Mouse (Mus musculus) kidney, postnatal 14 days (tissue): ENCODE data around the gene Elmod3.

Experiments
- DNase-seq: peaks from one replicate; pipeline ENCODE4 v3.0.0; 2022; ENCODE audit warnings: mixed read lengths

The Elmod3 gene

DNA sequence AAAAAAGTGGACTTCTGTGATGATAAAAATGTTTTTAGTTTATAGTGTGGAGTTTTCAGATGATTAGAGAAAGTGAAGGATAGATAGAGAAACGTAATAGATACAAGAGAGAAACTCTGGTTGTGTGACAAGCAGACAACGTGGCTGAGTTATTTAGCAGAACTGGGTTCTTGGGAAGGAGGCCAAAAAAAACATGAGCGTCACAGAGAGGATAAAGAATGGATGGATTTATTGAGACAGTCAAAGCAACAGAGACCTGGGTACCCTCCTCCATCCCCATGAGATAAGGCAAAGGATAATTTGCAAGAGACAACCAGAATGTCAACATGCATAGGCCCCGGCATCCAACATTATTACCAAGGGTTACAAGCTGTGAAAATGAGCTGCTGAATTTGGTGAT lies 12.0 kb upstream of the Elmod3 start:
- no peak for DNase-seq

DNA sequence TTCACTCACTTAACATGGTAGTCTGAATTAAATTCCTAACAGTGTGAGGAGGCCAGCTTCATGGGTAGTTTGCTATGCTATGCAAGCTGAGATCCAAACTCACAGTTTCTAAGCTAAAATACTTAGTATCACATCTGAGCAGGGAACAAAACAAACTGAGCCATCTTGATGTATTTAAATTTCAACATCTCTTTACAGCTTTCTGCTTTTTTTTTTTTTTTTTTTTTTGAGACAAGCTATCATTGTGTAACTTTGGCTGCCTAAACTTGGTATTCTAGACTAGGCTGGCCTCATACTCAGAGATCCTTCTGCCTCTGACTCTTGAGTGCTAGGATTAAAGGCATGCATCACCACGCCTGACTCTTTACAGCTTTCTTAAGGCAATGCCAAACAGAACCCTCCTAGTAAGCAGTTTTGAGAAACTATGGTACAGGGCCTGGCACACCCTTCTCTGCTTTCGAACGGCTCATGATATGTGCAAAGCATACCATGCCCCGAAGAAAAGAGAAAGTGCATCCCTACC lies 10.5 kb upstream of the Elmod3 start:
- no peak for DNase-seq

DNA sequence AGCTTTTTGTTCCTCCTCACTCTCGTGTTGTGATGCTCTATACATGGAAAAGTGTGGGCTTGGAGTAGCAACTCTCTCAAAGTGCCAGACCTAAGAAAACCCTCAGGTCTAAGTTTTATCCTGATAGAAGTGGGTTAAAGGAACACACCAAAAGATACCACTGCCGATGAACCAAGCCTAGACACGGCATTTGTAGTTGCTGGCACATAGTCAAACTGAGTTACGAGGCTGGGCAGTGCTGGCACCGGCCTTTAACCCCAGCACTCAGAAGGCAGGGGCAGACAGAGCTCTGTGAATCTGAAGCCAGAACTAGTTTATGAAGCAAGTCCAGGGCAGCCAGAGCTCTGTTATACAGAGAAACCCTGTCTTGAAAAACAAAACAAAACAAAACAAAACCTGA lies 9.5 kb upstream of the Elmod3 start:
- peak; percentile 73 for DNase-seq

DNA sequence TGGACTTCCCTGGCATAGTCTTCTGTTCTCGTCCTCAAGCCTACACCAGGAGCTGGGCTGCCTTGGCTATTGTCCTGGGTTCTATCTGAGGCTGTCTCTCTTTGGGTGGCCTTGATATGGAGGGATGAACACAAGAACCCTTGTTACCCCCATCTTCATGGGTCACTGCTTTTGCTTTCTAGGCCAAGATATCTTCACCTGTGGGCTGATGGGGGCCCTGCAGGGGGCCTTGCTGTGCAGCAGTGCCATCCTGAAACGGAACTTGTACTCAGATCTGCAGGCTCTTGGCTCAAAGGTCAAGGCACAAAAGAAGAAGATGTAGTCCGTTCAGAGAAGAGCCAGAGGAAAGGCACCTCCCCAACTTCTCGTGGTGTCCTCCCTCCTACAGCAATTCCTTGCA lies 8.8 kb upstream of the Elmod3 start:
- DNase-seq, result peak; percentile 61

DNA sequence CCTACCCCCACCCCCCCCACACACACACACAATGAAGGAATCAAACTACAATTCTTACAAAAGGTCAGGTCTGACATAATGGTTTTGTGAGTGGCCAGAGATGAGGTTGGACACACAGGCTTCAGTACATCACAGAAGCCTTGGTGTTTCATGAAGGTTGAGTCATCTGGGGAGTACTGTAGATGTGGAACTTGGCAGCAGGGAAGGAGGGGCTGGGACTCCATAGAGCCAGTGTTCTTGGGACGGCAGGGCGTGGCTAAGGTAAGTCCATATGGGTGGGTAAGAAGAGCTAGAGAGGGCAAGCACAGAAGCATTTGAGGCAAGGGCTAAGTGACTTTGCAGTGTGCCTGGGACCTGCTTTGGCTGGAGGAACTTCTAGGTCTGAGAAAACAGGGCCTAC lies 5.9 kb upstream of the Elmod3 start:
- no peak for DNase-seq

DNA sequence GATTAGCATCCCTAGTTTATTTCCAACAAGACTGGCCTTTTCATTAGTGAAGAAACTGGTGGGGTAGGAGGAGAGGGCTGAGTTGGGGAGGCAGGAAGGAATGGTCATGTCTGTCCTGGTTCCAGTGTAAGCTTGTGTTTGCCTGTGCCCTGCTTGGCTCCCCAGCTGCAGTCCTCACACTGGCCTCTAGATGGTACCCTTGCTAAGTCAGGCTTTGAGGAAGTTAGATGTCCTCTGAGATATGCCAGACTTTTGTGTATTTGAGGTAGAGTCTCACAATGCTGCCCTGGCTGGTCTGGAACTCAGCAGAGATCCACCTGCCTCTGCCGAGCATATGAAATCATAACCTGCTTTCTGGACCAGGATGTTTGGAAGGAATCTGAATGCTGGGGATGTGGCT lies 3.5 kb upstream of the Elmod3 start:
- DNase-seq, result peak; percentile 89

DNA sequence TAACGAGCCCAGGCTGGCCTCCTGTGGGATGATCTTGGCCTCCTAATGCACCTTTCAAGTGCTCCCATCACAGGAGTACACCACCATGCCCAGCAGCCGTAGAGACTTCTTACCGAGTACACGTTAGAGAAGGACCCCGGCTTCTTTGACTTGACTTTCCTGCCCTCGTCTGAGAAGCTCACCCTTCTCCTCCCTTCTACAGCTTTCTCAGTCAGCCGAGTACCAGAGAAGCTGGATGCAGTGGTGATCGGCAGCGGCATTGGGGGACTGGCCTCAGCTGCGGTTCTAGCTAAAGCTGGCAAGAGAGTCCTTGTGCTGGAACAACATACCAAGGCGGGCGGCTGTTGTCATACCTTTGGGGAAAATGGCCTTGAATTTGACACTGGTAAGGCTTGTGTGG lies 2.6 kb upstream of the Elmod3 start:
- no peak for DNase-seq

DNA sequence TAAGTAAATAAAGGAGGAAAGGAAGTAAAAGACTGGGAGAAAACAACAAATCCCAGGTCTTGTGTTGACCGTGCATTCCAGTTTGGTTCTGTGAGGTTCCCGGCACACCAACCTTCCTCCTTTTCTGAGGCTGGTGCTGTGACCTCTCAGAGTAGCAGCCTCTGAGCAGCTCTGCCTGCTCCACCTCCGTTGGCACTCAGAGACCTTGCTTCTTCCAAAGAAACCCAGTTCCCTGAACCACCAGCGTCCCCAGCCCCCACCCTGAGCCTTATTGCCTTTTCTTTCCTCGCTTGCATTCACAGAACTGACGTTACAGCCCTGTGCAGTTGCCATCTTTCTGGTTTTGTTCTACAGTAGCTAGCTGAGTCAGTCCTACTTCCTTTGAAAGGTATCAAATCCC lies 2.0 kb upstream of the Elmod3 start:
- DNase-seq, result no peak

DNA sequence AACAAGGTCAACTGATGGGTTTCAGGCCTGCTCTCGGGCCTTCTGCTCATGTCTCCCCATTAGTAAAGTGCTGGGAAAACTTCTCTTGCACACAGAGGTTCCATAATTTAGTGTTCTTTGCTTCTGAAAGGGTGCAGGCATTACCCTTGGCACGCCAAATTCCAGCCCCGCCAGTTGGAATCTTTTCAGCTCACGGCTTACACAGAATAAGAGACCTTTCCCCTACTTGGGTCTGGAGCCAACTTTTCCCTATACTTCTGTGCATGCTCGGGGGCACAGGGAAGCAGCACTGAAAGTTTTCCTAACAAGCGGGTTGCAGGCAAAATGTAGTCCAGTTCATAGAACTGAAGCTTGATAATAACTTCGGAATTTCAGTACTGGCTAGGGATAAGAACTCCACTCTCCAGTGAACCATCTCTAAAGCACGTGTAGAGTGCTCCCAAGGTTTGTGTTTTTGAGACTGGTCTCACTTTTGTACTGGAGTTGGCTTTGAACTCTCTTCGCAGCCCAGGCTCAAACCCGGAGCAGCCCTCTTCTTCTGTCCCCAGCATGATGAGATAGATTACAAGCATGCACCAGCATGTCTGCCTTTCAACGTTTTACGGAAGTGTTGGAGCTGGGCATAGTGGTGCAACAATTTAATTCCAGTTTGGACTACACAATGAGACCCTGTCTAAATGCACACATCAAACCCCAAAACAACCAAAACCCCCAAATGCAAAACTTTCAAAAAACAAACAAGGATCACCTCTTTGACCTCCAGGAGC lies 761 bp upstream of the Elmod3 start:
- peak; percentile 80 for DNase-seq

DNA sequence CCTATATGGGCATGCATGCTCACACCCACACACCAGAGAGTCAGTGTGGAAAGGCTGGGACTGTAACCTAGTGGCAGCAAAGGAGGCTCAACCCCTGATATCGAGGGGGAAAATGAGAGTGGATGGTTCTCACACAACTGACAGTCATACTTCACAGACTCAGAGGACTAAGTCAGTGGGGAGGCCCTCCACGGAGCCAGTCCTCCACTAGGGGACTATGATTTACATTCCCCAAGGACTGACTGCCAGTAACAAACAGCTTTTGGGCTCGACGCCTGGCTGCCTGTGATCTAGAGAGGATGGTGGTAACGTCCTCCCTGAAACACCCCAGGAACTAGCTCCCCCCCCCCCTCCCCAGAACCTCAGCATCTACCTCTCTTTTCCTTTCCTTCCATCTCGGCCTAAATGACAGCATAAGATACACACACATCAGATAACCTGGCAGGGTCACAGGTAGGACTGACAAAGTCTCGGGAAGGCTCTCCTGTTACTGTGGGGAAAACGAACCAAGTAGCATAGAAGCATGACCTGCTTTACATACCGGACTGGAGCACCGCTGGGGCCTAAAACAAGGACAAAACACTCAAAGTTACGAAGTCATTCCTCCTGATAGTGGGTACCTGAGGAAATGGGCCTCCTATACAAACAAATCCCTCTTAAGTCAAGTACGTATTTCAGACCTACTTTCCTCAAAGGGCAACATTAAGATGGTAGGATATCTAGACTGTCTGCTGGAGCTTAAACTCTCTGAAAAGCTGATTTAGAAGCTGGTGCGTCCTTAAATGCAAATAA lies 934 bp downstream of the Elmod3 start:
- peak; percentile 46 for DNase-seq

DNA sequence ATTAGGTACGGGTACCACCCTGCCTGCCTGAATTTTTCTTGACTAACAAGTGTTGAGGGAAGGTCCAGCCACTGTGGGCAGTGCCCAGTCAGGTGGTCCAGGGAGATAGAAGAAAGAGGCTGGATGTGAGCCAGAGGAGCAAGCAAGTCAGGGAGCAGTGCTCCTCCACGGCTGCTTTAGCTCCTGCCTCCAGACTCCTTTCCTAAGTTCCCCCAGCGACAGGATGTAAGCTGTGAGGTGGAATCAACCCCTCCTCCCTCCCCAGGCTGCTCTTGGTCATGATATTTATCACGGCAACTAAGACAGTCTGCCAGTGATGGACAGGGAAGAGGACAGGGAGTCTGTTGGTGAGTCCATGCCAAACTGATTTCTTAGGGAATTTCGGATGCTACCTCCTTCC lies 4.3 kb downstream of the Elmod3 start:
- DNase-seq, result no peak

DNA sequence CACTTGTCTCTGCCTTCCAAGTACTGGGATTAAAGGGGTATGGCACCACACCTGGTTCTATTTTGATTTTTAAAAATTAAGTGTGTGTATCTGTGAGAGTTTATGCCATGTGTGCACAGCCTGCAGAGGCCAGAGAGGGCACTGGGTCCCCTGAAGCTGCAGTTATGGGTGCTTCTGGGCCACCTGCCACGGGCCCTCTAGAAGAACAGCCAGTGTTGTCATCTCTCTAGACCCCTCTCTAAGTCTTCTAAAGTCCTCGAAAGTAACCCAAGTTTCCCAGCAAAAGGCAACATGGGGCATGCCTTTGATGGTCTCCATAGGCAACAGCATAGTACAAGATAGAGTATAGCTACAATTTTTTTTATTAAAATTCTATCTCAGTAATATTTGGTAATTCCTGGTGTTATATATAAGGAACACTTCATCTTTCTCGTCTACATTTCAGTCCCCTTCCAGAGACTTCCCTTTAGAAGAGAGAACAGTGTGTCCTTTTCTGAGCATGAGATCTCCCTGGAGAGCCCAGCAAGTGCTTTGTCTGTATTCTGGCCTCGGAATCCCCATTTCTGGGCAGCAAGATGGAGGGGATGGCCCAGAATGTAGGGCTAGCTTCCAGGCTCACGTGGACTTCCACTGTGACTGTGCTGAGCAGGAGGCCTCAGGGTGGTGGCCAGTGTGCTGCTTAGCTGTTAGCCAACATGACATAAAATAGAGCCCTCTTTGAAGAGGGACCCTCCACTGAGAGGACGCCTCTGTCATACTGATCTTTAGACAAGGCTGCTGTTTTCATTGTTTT lies 5.0 kb downstream of the Elmod3 start:
- DNase-seq, result no peak

DNA sequence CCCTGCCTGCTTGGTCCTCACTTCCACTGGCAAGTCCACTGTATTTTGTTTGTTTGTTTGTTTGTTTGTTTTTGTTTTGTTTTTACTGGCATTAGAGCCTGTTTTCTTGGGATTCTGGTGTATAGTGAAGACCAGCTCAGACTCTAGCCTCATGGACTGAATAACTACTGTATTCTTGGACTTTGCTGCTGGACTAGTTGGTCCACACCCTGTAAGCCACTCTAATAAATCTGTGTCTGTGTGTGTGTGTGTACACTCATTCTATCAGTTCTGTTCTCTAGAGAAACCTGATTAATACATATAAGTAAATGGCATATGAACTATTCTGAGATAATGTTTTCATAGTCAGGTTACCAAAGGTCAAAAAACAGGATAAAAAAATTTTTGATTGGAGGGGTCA lies 8.1 kb downstream of the Elmod3 start:
- DNase-seq, result no peak

DNA sequence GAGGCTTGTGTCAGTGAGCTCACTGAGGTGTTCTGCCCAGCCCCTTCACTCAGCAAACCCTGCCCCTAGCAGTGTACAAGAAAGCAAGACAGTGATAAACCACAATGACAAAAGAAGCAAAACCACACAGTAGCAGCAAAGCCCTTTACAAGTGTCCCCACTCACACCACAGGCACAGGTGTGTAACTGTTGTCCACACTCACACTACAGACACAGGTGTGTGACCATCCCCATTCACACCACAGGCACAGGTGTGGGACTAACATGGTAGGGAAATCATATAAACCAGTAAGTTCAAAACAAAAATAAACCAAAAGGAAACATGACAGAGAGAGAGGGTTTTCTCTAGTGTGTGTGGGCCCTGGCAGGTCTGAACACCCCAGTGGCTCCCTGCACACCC lies 9.9 kb downstream of the Elmod3 start:
- DNase-seq, result no peak

DNA sequence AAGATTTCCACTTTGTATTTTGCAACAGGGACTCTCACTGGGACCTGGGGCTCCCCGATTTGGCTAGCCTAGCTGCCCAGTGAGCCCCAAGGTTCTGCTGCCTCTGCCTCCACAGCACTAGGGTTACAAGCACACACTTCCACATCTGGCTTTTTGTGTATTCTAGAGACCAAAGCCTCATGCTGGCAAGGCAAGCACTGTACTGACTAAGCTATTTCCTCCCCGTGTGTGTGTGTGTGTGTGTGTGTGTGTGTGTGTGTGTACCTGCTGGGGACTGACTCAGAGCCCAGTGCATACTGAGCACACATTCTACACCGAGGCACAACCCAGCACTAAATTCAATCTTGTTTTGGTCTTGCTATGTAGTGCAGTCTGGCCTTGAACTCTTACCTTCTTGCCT lies 11.5 kb downstream of the Elmod3 start:
- DNase-seq, result no peak

DNA sequence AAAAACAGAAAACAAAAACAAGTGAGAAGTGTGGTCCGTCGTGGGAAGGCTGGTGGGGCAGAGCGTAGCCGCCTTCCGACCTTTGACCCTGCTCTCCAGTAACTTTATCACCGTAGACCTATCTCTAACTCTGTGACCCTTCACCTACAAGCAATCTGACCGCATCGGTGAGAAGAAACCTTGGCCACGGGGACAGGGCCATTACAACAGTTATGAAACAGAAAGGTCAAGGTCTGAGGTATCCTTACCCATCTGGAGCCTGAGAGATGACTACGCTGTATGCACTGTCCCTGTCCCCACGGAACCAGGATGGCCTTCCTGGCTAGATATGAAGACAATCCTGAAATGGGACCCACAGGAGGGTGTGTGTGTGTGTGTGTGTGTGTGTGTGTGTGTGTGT lies 14.1 kb downstream of the Elmod3 start:
- no peak for DNase-seq

DNA sequence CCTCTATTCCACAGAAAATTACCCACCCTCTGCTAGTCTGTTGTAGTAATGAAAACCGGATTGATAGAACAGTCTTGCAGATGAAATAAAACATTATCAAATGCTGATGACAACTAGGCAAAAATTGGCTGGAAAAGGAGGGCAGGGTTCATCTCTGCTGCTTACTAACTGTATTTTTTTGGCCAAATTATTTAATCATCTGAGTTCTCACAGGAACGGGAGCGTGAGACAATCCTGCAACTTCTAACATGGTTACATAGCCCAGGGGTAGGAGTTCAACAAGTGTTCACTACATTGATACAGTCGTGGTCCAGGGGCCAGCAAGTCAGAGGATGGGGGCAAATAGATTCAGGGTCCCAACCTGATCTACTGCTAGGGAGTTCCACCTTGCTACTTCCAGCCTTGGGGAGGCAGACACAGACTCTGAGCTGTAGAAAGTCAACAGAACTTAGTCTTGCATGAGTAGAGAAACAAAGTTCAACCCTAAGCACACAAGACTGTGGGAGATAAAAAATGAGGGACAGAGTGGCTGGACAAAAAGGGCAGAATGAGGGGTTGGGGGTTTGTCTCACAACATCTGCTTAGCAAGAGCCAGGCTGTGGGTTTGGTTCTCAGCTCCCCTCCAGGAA lies 14.9 kb downstream of the Elmod3 start:
- DNase-seq, result no peak

DNA sequence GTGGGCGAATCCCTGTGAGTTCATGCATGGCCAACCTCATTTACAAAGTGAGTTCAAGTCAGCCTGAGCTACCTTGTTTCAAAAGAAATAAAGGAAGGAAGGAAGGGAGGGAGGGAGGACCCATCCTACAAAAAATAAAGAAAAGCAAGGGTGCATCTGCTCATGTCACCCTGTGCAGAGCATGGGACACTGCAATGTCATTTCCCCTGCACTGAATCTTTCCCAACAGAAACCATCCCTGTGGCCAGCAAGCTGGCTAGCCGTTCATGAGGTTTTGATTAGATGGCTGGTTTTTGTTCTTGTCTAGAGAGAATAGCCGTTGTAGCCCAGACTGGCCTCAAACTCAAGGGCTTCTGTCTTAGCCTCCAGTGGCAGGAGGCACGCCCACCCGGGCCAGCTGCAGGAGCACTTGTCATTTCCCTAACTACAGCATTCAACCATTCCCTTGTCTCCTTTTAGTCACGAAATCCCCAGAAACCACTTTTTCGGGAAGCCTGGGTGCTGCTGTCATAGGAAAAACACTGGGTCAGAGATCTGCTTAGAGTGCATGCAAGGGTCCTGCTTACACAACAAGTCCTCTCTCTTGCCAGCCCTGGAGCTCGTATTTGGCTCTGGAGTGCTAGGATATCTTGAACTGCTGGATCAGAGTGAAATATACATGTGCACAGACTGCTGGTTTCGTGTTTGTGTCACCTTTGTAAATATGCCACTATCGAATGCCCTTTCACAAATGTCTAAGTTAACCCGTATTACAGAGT lies 16.4 kb downstream of the Elmod3 start:
- DNase-seq, result no peak

DNA sequence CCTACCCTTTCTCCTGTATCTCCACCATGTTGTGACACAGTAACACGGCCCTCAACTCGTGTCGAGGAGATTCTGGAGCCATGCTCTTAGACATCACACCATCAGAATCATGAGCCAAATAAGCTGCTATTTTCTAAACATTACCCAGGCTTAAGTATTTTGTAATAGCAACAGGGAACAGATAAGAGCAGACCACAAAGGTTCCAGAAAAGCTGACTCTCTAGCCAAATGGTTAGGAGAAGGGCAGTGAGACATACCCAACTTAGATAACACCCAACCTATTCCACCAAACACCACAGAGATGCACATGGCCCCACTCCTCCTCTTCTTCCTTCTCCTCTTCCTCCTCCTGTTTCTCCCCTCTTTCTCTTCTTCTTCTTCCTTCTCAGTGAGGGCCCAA lies 22.2 kb downstream of the Elmod3 start:
- DNase-seq, result no peak

DNA sequence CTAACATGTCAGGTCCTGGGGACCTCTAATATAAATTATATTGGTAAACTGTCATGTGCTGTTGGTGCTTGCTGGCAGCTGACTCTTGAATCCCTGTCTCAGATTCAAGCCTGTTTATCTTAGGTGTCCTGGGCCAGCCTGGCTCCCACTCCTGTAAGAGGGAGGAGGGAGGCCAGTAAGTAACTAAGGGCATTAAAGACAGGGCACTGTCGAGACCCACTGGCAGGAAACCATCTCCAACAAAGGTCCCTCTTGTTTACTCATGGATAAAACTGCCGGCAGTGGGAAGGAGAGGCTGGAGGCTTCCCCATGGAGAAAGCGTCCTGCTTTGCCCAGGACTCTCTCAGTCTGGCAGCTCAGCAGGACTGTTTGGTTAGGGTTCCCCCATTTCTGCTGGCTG lies 26.4 kb downstream of the Elmod3 start:
- no peak for DNase-seq

DNA sequence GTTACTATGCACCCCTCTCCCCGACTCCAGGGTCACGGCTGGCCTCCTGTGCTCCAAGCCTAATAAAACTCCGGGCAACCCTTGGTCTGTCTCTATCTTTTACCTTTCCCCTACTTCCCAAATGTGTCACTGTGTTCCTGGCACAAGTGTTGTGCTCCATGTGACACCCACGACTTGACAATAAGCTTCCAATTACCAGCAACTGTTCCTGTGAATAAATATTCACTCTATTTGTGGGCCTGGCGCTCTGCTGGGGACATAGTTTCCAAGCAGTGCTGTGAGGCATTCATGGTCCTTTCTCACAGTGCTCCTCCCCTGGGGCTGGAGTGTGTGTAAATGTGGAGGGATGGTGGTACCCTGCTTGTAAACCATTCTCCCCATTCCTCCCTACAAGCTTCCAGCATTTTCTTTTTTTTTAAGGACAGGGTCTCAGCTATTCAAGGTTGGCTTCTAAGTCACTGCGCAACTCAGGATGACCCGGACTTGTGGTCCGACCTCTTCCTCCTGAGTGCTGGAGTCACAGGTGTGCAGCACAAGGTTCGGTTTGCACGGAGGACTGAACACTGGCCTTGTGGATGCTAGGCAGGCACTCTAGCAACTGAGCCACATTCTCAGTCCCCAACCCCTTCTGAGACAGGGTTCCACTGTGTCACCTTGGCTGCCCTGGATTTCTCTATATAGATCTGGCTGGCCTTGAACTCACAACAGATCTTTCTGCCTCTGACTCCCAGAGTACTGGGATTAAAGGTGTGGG lies 27.4 kb downstream of the Elmod3 start:
- DNase-seq, result no peak
